Mouse (Mus musculus) CH12.LX (cell line): ENCODE results near the gene Cbfa2t2. TPM values are rescaled to one million over a fixed set of nuclear protein-coding genes. Genes with fewer than 3 reads are reported as not detected.

Source experiments
- DNase-seq: peaks from one replicate; pipeline ENCODE4 v3.0.0-alpha.2; 2013; ENCODE audit errors: extremely low read depth
- H3K27ac ChIP-seq: 2 replicates; pipeline ENCODE4 v1.5.1; 2012; ENCODE audit warnings: low read depth, mild to moderate bottlenecking, control low read depth, moderate library complexity; ENCODE audit not compliant: insufficient read depth
- H3K27me3 ChIP-seq: replicated peaks from 2 replicates; pipeline ENCODE3; 2012; ENCODE audit warnings: inconsistent platforms
- H3K36me3 ChIP-seq, 2 experiments: replicated peaks in 1 of 2; 2 replicates each; pipeline versions ENCODE3 to v1.6.1; 2012; ENCODE audit warnings: inconsistent platforms in 1 of 2, low read length in 1 of 2, mild to moderate bottlenecking in 1 of 2, mixed read lengths in 1 of 2, moderate library complexity in 1 of 2; ENCODE audit not compliant: control insufficient read depth in 1 of 2, insufficient read depth in 1 of 2
- H3K4me1 ChIP-seq, 2 experiments: 2 replicates each; pipeline ENCODE4 v1.6.1; 2012; ENCODE audit warnings: inconsistent platforms in 1 of 2, moderate library complexity in 1 of 2; ENCODE audit not compliant: insufficient read depth in 2 of 2, control insufficient read depth in 1 of 2
- H3K4me2 ChIP-seq: 2 replicates; pipeline ENCODE4 v1.6.1; 2012; ENCODE audit warnings: low read depth, mild to moderate bottlenecking, control low read depth; ENCODE audit not compliant: poor library complexity, insufficient read depth, severe bottlenecking
- H3K4me3 ChIP-seq, 3 experiments: fragments of 150-350 bp in 1 of 3; sonication (generic) in 1 of 3; replicated peaks in 1 of 3; 2 replicates each; pipeline versions ENCODE3 to v1.5.1; 2011 to 2012; ENCODE audit warnings: low read depth in 2 of 3, low read length in 2 of 3, mild to moderate bottlenecking in 2 of 3, moderate library complexity in 2 of 3, control low read depth in 1 of 3, improper control_type of control experiment in 1 of 3, inconsistent platforms in 1 of 3, mixed read lengths in 1 of 3; ENCODE audit not compliant: poor library complexity in 1 of 3
- H3K79me2 ChIP-seq: replicated peaks from 2 replicates; pipeline ENCODE4 v1.6.1; 2012; ENCODE audit warnings: mild to moderate bottlenecking, moderate library complexity; ENCODE audit not compliant: control insufficient read depth, poor library complexity, insufficient read depth, severe bottlenecking; ENCODE audit errors: extremely low read depth
- H3K9ac ChIP-seq: 2 replicates; pipeline ENCODE4 v1.6.1; 2012; ENCODE audit warnings: low read depth, mild to moderate bottlenecking, control low read depth, moderate library complexity; ENCODE audit not compliant: insufficient read depth
- H3K9me3 ChIP-seq: replicated peaks from 2 replicates; pipeline ENCODE3; 2012; ENCODE audit warnings: low read length, inconsistent platforms, mixed read lengths
- BHLHE40 ChIP-seq: IDR thresholded peaks from 2 replicates; pipeline ENCODE4 v1.6.1; 2011; ENCODE audit warnings: mild to moderate bottlenecking, low read depth, low read length, improper control_type of control experiment
- CHD1 ChIP-seq: IDR thresholded peaks from 2 replicates; pipeline ENCODE4 v1.6.1; 2012; ENCODE audit warnings: low read depth, low read length, improper control_type of control experiment, inconsistent platforms
- CHD2 ChIP-seq: IDR thresholded peaks from 2 replicates; pipeline ENCODE4 v1.6.1; 2011; ENCODE audit warnings: low read length, improper control_type of control experiment
- CTCF ChIP-seq, 2 experiments: IDR thresholded peaks in 1 of 2; conservative IDR thresholded peaks in 1 of 2; 2 replicates each; pipeline ENCODE4 v1.5.1; 2011 to 2012; ENCODE audit warnings: low read depth in 2 of 2, low read length in 2 of 2, improper control_type of control experiment in 1 of 2, inconsistent platforms in 1 of 2, mild to moderate bottlenecking in 1 of 2, moderate library complexity in 1 of 2
- E2F4 ChIP-seq: IDR thresholded peaks from 2 replicates; pipeline ENCODE4 v1.6.1; 2011; ENCODE audit warnings: low read depth, low read length, improper control_type of control experiment; ENCODE audit not compliant: insufficient replicate concordance
- ELF1 ChIP-seq: IDR thresholded peaks from 2 replicates; pipeline ENCODE4 v1.6.1; 2014; ENCODE audit warnings: low read depth, mild to moderate bottlenecking, inconsistent platforms, low read length, improper control_type of control experiment
- EP300 ChIP-seq: IDR thresholded peaks from 2 replicates; pipeline ENCODE4 v1.6.1; 2011; ENCODE audit warnings: low read length, improper control_type of control experiment
- ETS1 ChIP-seq: conservative IDR thresholded peaks from 2 replicates; pipeline ENCODE4 v1.6.1; 2012; ENCODE audit warnings: low read depth, mild to moderate bottlenecking, inconsistent platforms, low read length, improper control_type of control experiment, moderate library complexity
- JUN ChIP-seq: IDR thresholded peaks from 2 replicates; pipeline ENCODE4 v1.6.1; 2011; ENCODE audit warnings: low read depth, mild to moderate bottlenecking, low read length, improper control_type of control experiment, moderate library complexity; ENCODE audit not compliant: insufficient read depth
- MAFK ChIP-seq: IDR thresholded peaks from 2 replicates; pipeline ENCODE4 v1.6.1; 2011; ENCODE audit warnings: low read length, improper control_type of control experiment; ENCODE audit not compliant: insufficient replicate concordance
- MAX ChIP-seq: IDR thresholded peaks from 2 replicates; pipeline ENCODE4 v1.6.1; 2011; ENCODE audit warnings: low read length, improper control_type of control experiment
- MEF2A ChIP-seq: IDR thresholded peaks from 2 replicates; pipeline ENCODE4 v1.6.1; 2014; ENCODE audit warnings: low read depth, mild to moderate bottlenecking, inconsistent platforms, low read length, improper control_type of control experiment, borderline replicate concordance
- MXI1 ChIP-seq: IDR thresholded peaks from 2 replicates; pipeline ENCODE4 v1.6.1; 2011; ENCODE audit warnings: mild to moderate bottlenecking, low read depth, low read length, improper control_type of control experiment
- MYC ChIP-seq: IDR thresholded peaks from 2 replicates; pipeline ENCODE4 v1.6.1; 2011; ENCODE audit warnings: low read depth, mild to moderate bottlenecking, improper control_type of control experiment, low read length
- NELFE ChIP-seq: IDR thresholded peaks from 2 replicates; pipeline ENCODE4 v1.6.1; 2011; ENCODE audit warnings: low read depth, low read length, improper control_type of control experiment
- NRF1 ChIP-seq: IDR thresholded peaks from 2 replicates; pipeline ENCODE4 v1.6.1; 2014; ENCODE audit warnings: low read depth, mild to moderate bottlenecking, inconsistent platforms, low read length, improper control_type of control experiment, moderate library complexity
- POLR2A ChIP-seq: IDR thresholded peaks from 2 replicates; pipeline ENCODE4 v1.6.1; 2011; ENCODE audit warnings: low read depth, mild to moderate bottlenecking, improper control_type of control experiment, low read length
- RAD21 ChIP-seq: IDR thresholded peaks from 2 replicates; pipeline ENCODE4 v1.6.1; 2011; ENCODE audit warnings: low read depth, mild to moderate bottlenecking, low read length, improper control_type of control experiment, moderate library complexity
- TBP ChIP-seq: conservative IDR thresholded peaks from 2 replicates; pipeline ENCODE4 v1.6.1; 2011; ENCODE audit warnings: low read depth, low read length, improper control_type of control experiment
- UBTF ChIP-seq: IDR thresholded peaks from 2 replicates; pipeline ENCODE4 v1.6.1; 2012; ENCODE audit warnings: low read depth, mild to moderate bottlenecking, inconsistent platforms, low read length, improper control_type of control experiment, moderate library complexity
- ZKSCAN1 ChIP-seq: IDR thresholded peaks from 2 replicates; pipeline ENCODE4 v1.6.1; 2012; ENCODE audit warnings: low read depth, inconsistent platforms, low read length, improper control_type of control experiment, borderline replicate concordance
- ZNF384 ChIP-seq: IDR thresholded peaks from 2 replicates; pipeline ENCODE4 v1.6.1; 2012; ENCODE audit warnings: low read depth, low read length, improper control_type of control experiment, inconsistent platforms
- dilution Hi-C: fragments of 300-500 bp; cut with MboI; formaldehyde crosslinking; loops from 2 replicates; pipeline ENCODE4 v1.14.3; 2020; ENCODE audit warnings: low sequenced_read_pairs; ENCODE audit not compliant: extremely low pct_unique_long_range_greater_than_20kb, extremely low pct_ligation_motif_present
- in situ Hi-C: fragments of 300-500 bp; cut with MboI; formaldehyde crosslinking; loops from 3 replicates; pipeline ENCODE4 v1.14.3; 2019; ENCODE audit warnings: low sequenced_read_pairs, low pct_ligation_motif_present, low pct_unique_long_range_greater_than_20kb, mixed read lengths
- polyA plus RNA-seq: library from polyadenylated mRNA; unstranded; fragments of >175 nt; gene quantifications from 2 replicates; pipeline ENCODE4 v1.2.1, GENCODE M21; 2012; ENCODE audit warnings: low read depth; ENCODE audit not compliant: insufficient read length
- total RNA-seq, 2 experiments: library from RNA; depleted of rRNA; stranded (reverse); fragments of 300-350 nt in 1 of 2; fragments of >200 nt in 1 of 2; gene quantifications; 2 replicates each; pipeline ENCODE4 v1.2.3; 2012 to 2014

Gene Cbfa2t2
- total and polyA plus RNA-seq, 3 experiments: 6.0 to 12.6 (median 7.0) TPM

GRCm38 (mm10) chr2:154521449-154521848 is 85.2 kb downstream of the Cbfa2t2 start:
- Histone ChIP-seq H3K9me3 (no peaks in the 10 kb centered on the region), H3K79me2 (no peaks in the 10 kb centered on the region), H3K27ac (no peak overlapping the region), H3K27me3 (no peaks in the 10 kb centered on the region), H3K4me1 (no peaks in the 10 kb centered on the region), H3K4me2 (no peak overlapping the region)
- DNase-seq: no peak
- dilution Hi-C loops: no loop called here
- TF ChIP-seq EP300 (no peak), CHD2 (no peak), CHD1 (no peak), MAFK (no peak), ELF1 (no peak), JUN (no peak), ETS1 (no peak), ZKSCAN1 (no peak), E2F4 (no peak), POLR2A (no peak), TBP (no peak), RAD21 (no peak), ZNF384 (no peak), NRF1 (no peak), MYC (no peak), CTCF (conservative IDR thresholded peaks at IDR 0.05 in 1 of 2, IDR thresholded peaks at IDR 0.05 in 1 of 2; ENCODE audit: low read depth in 2 of 2, low read length in 2 of 2) (no peak)
- TF ChIP-seq, all 38 proteins: peak for 0
- Histone ChIP-seq H3K4me3 (no peak overlapping the region), H3K36me3 (peaks cover 29 to 73% of the 10 kb centered on the region in 2 experiments), H3K9ac (no peak overlapping the region)
- in situ Hi-C loops: no loop called here

GRCm38 (mm10) chr2:154522334-154522733 is 86.1 kb downstream of the Cbfa2t2 start:
- H3K27ac ChIP-seq: no peak overlapping the region
- no peaks in the 10 kb centered on the region for H3K79me2 ChIP-seq
- no peaks in the 10 kb centered on the region for H3K9me3 ChIP-seq
- H3K4me3 ChIP-seq: no peak overlapping the region
- no peaks in the 10 kb centered on the region for H3K4me1 ChIP-seq
- H3K27me3 ChIP-seq: no peaks in the 10 kb centered on the region
- dilution Hi-C loops (no loop called here), in situ Hi-C loops (no loop called here)
- H3K4me2 ChIP-seq: no peak overlapping the region
- H3K9ac ChIP-seq: no peak overlapping the region
- no peak for TF ChIP-seq BHLHE40
- no peak for TF ChIP-seq MAFK
- no peak for TF ChIP-seq UBTF
- no peak for TF ChIP-seq MXI1
- TF ChIP-seq NELFE: no peak
- TF ChIP-seq ELF1: no peak
- TF ChIP-seq MAX: no peak
- TF ChIP-seq MEF2A: no peak
- no peak for TF ChIP-seq TBP
- peaks cover 29 to 69% of the 10 kb centered on the region in 2 experiments for H3K36me3 ChIP-seq
- DNase-seq: no peak
